Mouse (Mus musculus): Measurements from ENCODE around the gene Ap1m2. TPM values are rescaled to one million over a fixed set of nuclear protein-coding genes. Genes with fewer than 3 reads are reported as not detected.
A peak's percentile ranks its signal among the peaks of the same experiment; 100 is the strongest.

The Ap1m2 gene
- polyA plus RNA-seq, 1 experiment from 2014 or later = 22.3 TPM

DNA sequence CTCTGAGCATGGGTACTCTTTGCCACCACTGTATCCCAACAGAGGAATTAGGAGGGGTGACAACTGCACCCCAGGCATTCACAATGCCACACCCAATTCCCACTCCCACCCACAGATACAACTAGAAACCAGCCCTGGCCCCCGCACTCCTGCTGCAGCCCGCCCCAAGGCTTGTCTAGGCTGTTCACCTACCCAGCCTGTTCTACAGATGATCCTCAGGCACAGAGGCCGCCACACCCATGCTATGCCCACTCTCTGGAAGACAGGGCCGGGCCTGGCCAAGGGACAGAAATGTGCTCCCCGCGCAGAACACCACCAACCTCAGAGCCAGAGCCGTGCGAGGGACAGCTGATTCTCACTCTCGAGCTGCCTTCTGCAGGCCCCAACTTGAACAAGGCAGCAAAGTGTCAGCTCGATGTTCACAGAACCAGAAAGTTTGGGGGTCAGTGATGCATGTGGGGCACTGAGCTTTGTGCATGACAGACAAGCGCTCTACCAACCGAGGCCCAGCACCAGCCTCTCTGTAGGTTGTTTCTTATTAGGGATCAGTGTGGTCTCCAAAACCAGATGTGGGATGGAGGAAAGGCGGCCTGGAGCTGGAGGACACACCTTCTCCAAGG, 60.9 kb downstream of the Ap1m2 start:
- Histone ChIP-seq H3K27me3 (peaks cover 60% of the 10 kb centered on the region), H3K4me1 (peaks cover 16% of the 10 kb centered on the region), H3K4me2 (0 out of 2 replicates have a peak overlapping the region, but pooled peaks have one; percentile 11), H3K9ac (0 out of 2 replicates have a peak overlapping the region, but pooled peaks have one; percentile 11), H3K9me3 (no peaks in the 10 kb centered on the region), H3K27ac (peak overlapping the region; percentile 48; the same call in 1 of the 2 replicates), H3K36me3 (no peaks in the 10 kb centered on the region), H3K4me3 (no peak overlapping the region)
- ATAC-seq (ENCODE audit: insufficient number of reproducible peaks, insufficient read depth, low FRiP score, low TSS enrichment, low read depth) = peak; percentile 28; the same call in 1 of the 2 replicates
- WGBS = 58% methylated on average over 13 of the region's 13 CpGs

DNA sequence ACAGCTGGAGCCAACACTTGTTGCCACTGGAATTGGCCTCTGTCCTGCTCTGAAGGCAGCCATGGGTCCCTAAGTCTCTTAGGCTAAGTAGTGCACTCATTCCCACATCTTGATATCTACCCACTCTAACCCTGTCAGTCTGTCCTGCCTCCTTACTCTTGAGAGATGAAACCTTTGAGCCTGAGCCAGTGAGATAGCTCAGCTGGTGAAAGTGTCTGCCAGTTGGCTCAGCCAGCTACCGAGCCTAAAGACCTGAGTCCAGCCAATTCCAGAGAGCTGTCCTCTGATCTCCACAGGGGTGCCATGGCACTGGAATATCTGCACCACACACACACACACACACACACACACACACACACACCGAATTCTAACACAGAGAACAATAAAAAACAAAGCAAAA, 61.6 kb downstream of the Ap1m2 start:
- no peaks in the 10 kb centered on the region for H3K36me3 ChIP-seq
- peaks cover 67% of the 10 kb centered on the region for H3K27me3 ChIP-seq
- peaks cover 16% of the 10 kb centered on the region for H3K4me1 ChIP-seq
- WGBS = 72% methylated on average over 2 of the region's 2 CpGs
- no peaks in the 10 kb centered on the region for H3K9me3 ChIP-seq
- H3K9ac ChIP-seq = no peak overlapping the region
- no peak for ATAC-seq (ENCODE audit: insufficient number of reproducible peaks, insufficient read depth, low FRiP score, low TSS enrichment, low read depth)
- no peak overlapping the region for H3K4me3 ChIP-seq
- H3K27ac ChIP-seq = no peak overlapping the region
- no peak overlapping the region for H3K4me2 ChIP-seq

DNA sequence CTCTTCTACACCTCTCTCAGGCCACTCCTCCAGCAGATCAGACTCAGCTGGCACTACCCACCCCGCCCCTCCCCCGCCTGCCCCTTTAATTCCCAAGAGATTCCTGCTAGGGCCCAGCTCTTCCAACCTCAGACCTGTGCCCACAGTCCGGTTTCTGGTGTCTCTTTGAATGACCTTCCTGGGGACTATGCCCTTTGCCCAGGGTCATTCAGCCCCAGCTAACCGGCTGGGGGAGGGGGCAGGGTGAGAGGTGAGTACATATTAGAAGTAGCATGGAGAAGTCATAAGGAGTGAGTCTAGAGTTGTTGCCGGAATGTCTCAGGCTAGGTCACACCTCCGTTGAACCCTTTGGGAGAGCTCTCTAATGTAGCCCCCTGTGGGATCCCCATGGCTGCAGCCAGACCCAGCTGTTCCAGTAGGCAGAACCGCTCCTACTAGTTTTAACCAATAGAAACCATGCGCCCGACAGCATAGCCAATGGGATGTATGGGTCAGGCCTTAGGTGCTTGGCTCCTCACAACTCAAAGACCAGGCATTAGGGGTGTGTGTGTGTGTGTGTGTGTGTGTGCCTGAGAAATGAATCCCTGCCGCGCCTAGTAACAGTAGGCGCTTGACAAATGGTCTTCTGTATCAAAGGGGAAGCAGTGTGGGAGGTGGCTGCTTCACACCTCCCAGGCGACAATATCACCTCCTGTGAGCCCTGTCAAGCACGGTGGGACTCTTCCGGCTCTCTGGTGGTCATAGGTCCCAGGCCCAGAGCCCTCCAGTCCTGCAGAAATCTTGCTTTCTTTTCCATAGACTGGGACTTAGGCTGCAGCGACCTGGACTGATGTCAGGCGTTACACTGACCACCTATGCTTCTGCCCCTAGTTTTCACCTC, 62.3 kb downstream of the Ap1m2 start:
- Histone ChIP-seq H3K4me3 (no peak overlapping the region), H3K27me3 (peaks cover 74% of the 10 kb centered on the region), H3K27ac (no peak overlapping the region), H3K36me3 (no peaks in the 10 kb centered on the region), H3K4me1 (peaks cover 22% of the 10 kb centered on the region), H3K9ac (no peak overlapping the region), H3K9me3 (no peaks in the 10 kb centered on the region), H3K4me2 (no peak overlapping the region)
- no peak for ATAC-seq (ENCODE audit: insufficient number of reproducible peaks, insufficient read depth, low FRiP score, low TSS enrichment, low read depth)
- 42% methylated on average over 17 of the region's 17 CpGs for WGBS

DNA sequence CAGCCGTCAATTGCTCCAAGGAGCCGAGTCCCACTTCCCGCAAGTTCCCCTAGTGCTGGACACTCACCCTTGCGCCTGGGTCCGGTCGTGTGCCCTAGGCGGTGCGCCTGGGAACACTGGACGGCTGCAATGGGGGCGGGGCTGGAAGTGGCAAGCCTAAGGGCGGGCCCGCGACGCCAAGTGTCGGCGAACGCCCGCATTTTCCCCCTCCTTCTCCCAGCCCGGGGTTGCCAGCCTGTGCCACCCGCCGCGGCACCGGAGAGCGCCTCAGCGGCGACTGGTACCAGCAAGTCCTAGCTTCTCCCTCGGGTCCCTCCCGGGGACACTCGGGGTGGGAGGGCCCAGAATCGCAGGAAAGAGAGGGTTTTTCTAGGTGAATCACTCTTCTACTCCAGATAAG, 63.8 kb downstream of the Ap1m2 start, which contains the start of gene S1pr5:
Gene S1pr5 (minus strand): TSS at position 118 of the 400 bp plus-strand sequence.
- Histone ChIP-seq H3K4me1 (peaks cover 34% of the 10 kb centered on the region), H3K36me3 (no peaks in the 10 kb centered on the region), H3K4me2 (peak within 1 kb of the TSS; percentile 55), H3K9ac (peak within 1 kb of the TSS; percentile 57), H3K27me3 (peaks cover 89% of the 10 kb centered on the region), H3K9me3 (no peaks in the 10 kb centered on the region), H3K27ac (no peak within 1 kb of the TSS), H3K4me3 (peak within 1 kb of the TSS; percentile 29)
- under 1% methylated on average over 30 of the region's 30 CpGs for WGBS
- no peak for ATAC-seq (ENCODE audit: insufficient number of reproducible peaks, insufficient read depth, low FRiP score, low TSS enrichment, low read depth)

DNA sequence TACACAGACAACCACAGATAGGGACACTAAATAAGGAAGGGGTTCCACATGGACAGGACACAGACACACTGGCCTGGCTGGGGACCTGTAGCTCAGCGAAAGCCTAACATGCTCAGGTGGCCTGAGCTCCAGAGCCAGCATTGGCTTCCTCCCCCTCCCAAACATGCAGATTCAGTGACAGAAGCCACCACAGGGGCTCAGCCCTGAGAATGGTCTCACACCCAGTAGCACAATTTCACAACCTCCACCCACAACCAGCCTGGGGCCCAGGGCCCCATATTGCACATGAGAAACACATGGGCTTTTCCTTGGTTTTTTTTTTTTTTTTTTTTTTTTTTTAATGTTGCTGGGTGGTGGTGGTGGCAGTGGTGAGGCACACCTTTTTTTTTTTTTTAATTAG, 65.8 kb downstream of the Ap1m2 start:
- Histone ChIP-seq H3K9me3 (no peaks in the 10 kb centered on the region), H3K27ac (no peak overlapping the region), H3K9ac (no peak overlapping the region), H3K4me2 (no peak overlapping the region), H3K4me3 (no peak overlapping the region), H3K36me3 (no peaks in the 10 kb centered on the region), H3K27me3 (peaks cover 97% of the 10 kb centered on the region), H3K4me1 (peaks cover 34% of the 10 kb centered on the region)
- 60% methylated on average over 1 of the region's 1 CpGs for WGBS
- no peak for ATAC-seq (ENCODE audit: insufficient number of reproducible peaks, insufficient read depth, low FRiP score, low TSS enrichment, low read depth)

DNA sequence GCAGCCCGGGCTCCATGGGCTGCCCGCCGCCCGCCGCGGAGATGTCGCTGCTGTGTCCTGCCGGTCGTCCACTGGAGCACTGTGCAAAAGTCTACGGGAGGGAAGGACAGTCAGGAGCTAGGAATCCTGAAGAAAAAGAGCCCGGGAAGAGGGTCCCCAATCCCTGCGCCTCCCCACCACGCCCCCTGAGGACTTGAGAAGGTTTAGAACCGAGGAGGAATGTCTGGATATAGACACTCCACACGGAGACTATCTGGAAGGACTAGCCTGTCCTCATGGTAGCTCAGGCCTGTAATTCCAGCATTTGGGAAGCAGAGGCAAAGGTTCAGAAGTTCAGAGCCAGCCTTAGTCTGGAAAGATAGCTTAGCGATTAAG, 67.0 kb downstream of the Ap1m2 start:
- Histone ChIP-seq H3K27ac (no peak overlapping the region), H3K4me2 (peak overlapping the region; percentile 92), H3K36me3 (no peaks in the 10 kb centered on the region), H3K4me3 (peak overlapping the region; percentile 50), H3K9ac (peak overlapping the region; percentile 67), H3K4me1 (peaks cover 30% of the 10 kb centered on the region), H3K9me3 (no peaks in the 10 kb centered on the region), H3K27me3 (peaks cover 89% of the 10 kb centered on the region)
- 3% methylated on average over 16 of the region's 16 CpGs for WGBS
- no peak for ATAC-seq (ENCODE audit: insufficient number of reproducible peaks, insufficient read depth, low FRiP score, low TSS enrichment, low read depth)

DNA sequence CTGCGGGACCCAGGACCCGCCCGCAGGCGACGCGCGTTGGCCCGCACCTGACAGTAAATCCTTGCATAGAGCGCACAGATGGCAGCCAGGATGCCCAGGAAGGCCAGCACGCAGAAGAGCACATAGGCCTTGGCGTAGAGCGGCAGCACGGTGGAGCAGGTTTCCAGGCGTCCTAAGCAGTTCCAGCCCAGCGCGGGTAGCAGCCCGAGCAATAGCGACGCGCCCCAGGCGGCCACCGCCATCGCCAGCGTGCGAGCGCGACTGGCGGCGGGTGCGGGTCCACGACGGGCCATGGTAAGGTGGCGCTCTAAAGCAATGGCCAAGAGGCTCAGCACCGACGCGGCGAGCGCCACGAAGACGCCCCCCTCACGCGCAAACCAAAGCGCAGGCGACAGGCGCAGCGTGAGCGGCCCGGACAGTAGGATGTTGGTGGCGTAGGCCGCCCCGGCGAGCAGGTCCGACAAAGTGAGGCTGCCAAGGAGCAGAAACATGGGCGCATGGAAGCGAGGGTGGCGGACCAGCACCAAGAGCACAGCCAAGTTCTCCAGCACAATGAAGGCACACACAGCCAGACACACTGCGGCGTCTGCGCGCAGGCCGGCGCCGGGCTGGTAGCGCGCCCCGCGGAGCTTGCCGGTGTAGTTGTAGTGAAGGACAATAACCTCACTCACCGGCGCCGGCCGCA, 67.6 kb downstream of the Ap1m2 start:
- H3K27me3 ChIP-seq = peaks cover 84% of the 10 kb centered on the region
- peak overlapping the region; percentile 50 for H3K4me3 ChIP-seq
- peak overlapping the region; percentile 67 for H3K9ac ChIP-seq
- no peaks in the 10 kb centered on the region for H3K36me3 ChIP-seq
- H3K27ac ChIP-seq = no peak overlapping the region
- H3K9me3 ChIP-seq = no peaks in the 10 kb centered on the region
- under 1% methylated on average over 72 of the region's 72 CpGs for WGBS
- H3K4me2 ChIP-seq = peak overlapping the region; percentile 92
- ATAC-seq (ENCODE audit: insufficient number of reproducible peaks, insufficient read depth, low FRiP score, low TSS enrichment, low read depth) = no peak
- H3K4me1 ChIP-seq = peaks cover 33% of the 10 kb centered on the region

Other genes starting within 250 kb of the Ap1m2 start
- 1.3 TPM in 1 of 2 replicates, not detected in the other for gene Zglp1, start 245.2 kb downstream of the Ap1m2 start, polyA plus RNA-seq (2015; fragmentation: Nextera tagmentation; extraction: Ambion mirVana)
- gene Gm49373, start 239.2 kb downstream of the Ap1m2 start, polyA plus RNA-seq (2015; fragmentation: Nextera tagmentation; extraction: Ambion mirVana) = 0.79 and 1.0 TPM in 2 replicates
- 60.0 and 60.2 TPM in 2 replicates for gene Fdx1l, start 238.7 kb downstream of the Ap1m2 start, polyA plus RNA-seq (2015; fragmentation: Nextera tagmentation; extraction: Ambion mirVana)
- gene Gm38431, start 220.3 kb downstream of the Ap1m2 start, polyA plus RNA-seq (2015; fragmentation: Nextera tagmentation; extraction: Ambion mirVana) = 2.3 and 2.4 TPM in 2 replicates
- gene Raver1, start 220.3 kb downstream of the Ap1m2 start, polyA plus RNA-seq (2015; fragmentation: Nextera tagmentation; extraction: Ambion mirVana) = 57.7 and 61.0 TPM in 2 replicates
- gene Tyk2, start 181.1 kb downstream of the Ap1m2 start, polyA plus RNA-seq (2015; fragmentation: Nextera tagmentation; extraction: Ambion mirVana) = 14.1 and 14.4 TPM in 2 replicates
- 328 and 359 TPM in 2 replicates for gene Cdc37, start 162.4 kb downstream of the Ap1m2 start, polyA plus RNA-seq (2015; fragmentation: Nextera tagmentation; extraction: Ambion mirVana)
- gene Pde4a, start 146.6 kb downstream of the Ap1m2 start, polyA plus RNA-seq (2015; fragmentation: Nextera tagmentation; extraction: Ambion mirVana) = 4.9 and 6.1 TPM in 2 replicates
- gene Keap1, start 73.0 kb downstream of the Ap1m2 start, polyA plus RNA-seq (2015; fragmentation: Nextera tagmentation; extraction: Ambion mirVana) = 65.2 and 70.7 TPM in 2 replicates
- gene S1pr5, start 63.9 kb downstream of the Ap1m2 start, polyA plus RNA-seq (2015; fragmentation: Nextera tagmentation; extraction: Ambion mirVana) = 0.21 and 0.58 TPM in 2 replicates
- gene Atg4d, start 47.0 kb downstream of the Ap1m2 start, polyA plus RNA-seq (2015; fragmentation: Nextera tagmentation; extraction: Ambion mirVana) = 33.3 and 35.4 TPM in 2 replicates
- gene Kri1, start 24.4 kb downstream of the Ap1m2 start, polyA plus RNA-seq (2015; fragmentation: Nextera tagmentation; extraction: Ambion mirVana) = 16.8 and 19.2 TPM in 2 replicates
- gene Cdkn2d, start 20.9 kb downstream of the Ap1m2 start, polyA plus RNA-seq (2015; fragmentation: Nextera tagmentation; extraction: Ambion mirVana) = 52.1 and 56.2 TPM in 2 replicates
- gene Slc44a2, start 8.4 kb upstream of the Ap1m2 start, polyA plus RNA-seq (2015; fragmentation: Nextera tagmentation; extraction: Ambion mirVana) = 120 and 123 TPM in 2 replicates
- 248 and 252 TPM in 2 replicates for gene Ilf3, start 55.5 kb upstream of the Ap1m2 start, polyA plus RNA-seq (2015; fragmentation: Nextera tagmentation; extraction: Ambion mirVana)
- 47.0 and 53.5 TPM in 2 replicates for gene Qtrt1, start 99.5 kb upstream of the Ap1m2 start, polyA plus RNA-seq (2015; fragmentation: Nextera tagmentation; extraction: Ambion mirVana)
- gene Dnm2, start 112.6 kb upstream of the Ap1m2 start, polyA plus RNA-seq (2015; fragmentation: Nextera tagmentation; extraction: Ambion mirVana) = 74.5 and 79.8 TPM in 2 replicates
- 112 and 123 TPM in 2 replicates for gene Tmed1, start 197.9 kb upstream of the Ap1m2 start, polyA plus RNA-seq (2015; fragmentation: Nextera tagmentation; extraction: Ambion mirVana)
- 6.2 and 7.3 TPM in 2 replicates for gene AB124611, start 213.8 kb upstream of the Ap1m2 start, polyA plus RNA-seq (2015; fragmentation: Nextera tagmentation; extraction: Ambion mirVana)
- gene Carm1, start 234.6 kb upstream of the Ap1m2 start, polyA plus RNA-seq (2015; fragmentation: Nextera tagmentation; extraction: Ambion mirVana) = 46.2 and 47.1 TPM in 2 replicates